Mouse (Mus musculus) midbrain, embryonic 11.5 days (tissue): ENCODE measurements around the gene Palm. TPM values are rescaled to one million over a fixed set of nuclear protein-coding genes. Genes with fewer than 3 reads are reported as not detected.

Experiments used
- ATAC-seq: fragments of 200-750 bp; cut with Nextera tagmentation; 2 replicates; pipeline ENCODE4 v1.8.0; 2017; ENCODE audit warnings: moderate TSS enrichment, moderate library complexity; ENCODE audit not compliant: low FRiP score
- DNase-seq: peaks from one replicate; pipeline ENCODE4 v3.0.0; 2015; ENCODE audit warnings: low spot score; ENCODE audit errors: missing footprints
- H3K27ac ChIP-seq: fragments of 300-500 bp; sonication (generic); 2 replicates; pipeline ENCODE4 v1.5.1; 2014; ENCODE audit warnings: low read depth, low read length
- H3K27me3 ChIP-seq: fragments of 300-500 bp; sonication (generic); 2 replicates; pipeline ENCODE4 v1.6.1; 2014; ENCODE audit warnings: mild to moderate bottlenecking, low read length, moderate library complexity, mixed read lengths; ENCODE audit not compliant: control insufficient read depth, insufficient read depth
- H3K36me3 ChIP-seq: fragments of 300-500 bp; sonication (generic); 2 replicates; pipeline ENCODE4 v1.6.1; 2014; ENCODE audit warnings: mild to moderate bottlenecking, low read length, moderate library complexity, mixed read lengths; ENCODE audit not compliant: control insufficient read depth, insufficient read depth
- H3K4me1 ChIP-seq: fragments of 300-500 bp; sonication (generic); 2 replicates; pipeline ENCODE4 v1.6.1; 2014; ENCODE audit warnings: low read length; ENCODE audit not compliant: control insufficient read depth, insufficient read depth
- H3K4me2 ChIP-seq: fragments of 300-500 bp; sonication (generic); 2 replicates; pipeline ENCODE4 v1.6.1; 2014; ENCODE audit warnings: mild to moderate bottlenecking, moderate library complexity
- H3K4me3 ChIP-seq: fragments of 300-500 bp; sonication (generic); 2 replicates; pipeline ENCODE4 v1.5.1; 2014; ENCODE audit warnings: low read depth, low read length
- H3K9ac ChIP-seq: fragments of 300-500 bp; sonication (generic); 2 replicates; pipeline ENCODE4 v1.6.1; 2014; ENCODE audit warnings: low read length
- H3K9me3 ChIP-seq: fragments of 300-500 bp; sonication (generic); 2 replicates; pipeline ENCODE4 v1.6.1; 2016; ENCODE audit warnings: low read length; ENCODE audit not compliant: control insufficient read depth
- WGBS: fragments of 180-500 bp; shearing (Covaris S2); extraction: QIAGEN DNeasy Blood & Tissue Kit; methylation state at CpG from one replicate; pipeline ENCODE4 v1.1.7; 2014; 5-methylcytosine and 5-hydroxymethylcytosine counted together
- polyA plus RNA-seq: library from polyadenylated mRNA; unstranded; fragments of >200 nt; fragmentation: Nextera tagmentation; extraction: Ambion mirVana; gene quantifications from 2 replicates; pipeline ENCODE4 v1.2.1, GENCODE M21; 2014

The Palm gene
- polyA plus RNA-seq, 1 experiment from 2014 or later, result 129 TPM

GRCm38 (mm10) chr10:79779193-79779592, 14.2 kb upstream of the Palm start:
- Histone ChIP-seq H3K27me3 (peaks cover 43% of the 10 kb centered on the region), H3K9me3 (no peaks in the 10 kb centered on the region; the same call in 1 of the 2 replicates), H3K4me1 (peaks cover 8% of the 10 kb centered on the region), H3K27ac (no peak overlapping the region), H3K36me3 (no peaks in the 10 kb centered on the region), H3K9ac (no peak overlapping the region), H3K4me3 (no peak overlapping the region), H3K4me2 (no peak overlapping the region)
- WGBS, result 8% methylated on average over 2 of the region's 2 CpGs
- DNase-seq (peak; percentile 86), ATAC-seq (no peak)

DNA sequence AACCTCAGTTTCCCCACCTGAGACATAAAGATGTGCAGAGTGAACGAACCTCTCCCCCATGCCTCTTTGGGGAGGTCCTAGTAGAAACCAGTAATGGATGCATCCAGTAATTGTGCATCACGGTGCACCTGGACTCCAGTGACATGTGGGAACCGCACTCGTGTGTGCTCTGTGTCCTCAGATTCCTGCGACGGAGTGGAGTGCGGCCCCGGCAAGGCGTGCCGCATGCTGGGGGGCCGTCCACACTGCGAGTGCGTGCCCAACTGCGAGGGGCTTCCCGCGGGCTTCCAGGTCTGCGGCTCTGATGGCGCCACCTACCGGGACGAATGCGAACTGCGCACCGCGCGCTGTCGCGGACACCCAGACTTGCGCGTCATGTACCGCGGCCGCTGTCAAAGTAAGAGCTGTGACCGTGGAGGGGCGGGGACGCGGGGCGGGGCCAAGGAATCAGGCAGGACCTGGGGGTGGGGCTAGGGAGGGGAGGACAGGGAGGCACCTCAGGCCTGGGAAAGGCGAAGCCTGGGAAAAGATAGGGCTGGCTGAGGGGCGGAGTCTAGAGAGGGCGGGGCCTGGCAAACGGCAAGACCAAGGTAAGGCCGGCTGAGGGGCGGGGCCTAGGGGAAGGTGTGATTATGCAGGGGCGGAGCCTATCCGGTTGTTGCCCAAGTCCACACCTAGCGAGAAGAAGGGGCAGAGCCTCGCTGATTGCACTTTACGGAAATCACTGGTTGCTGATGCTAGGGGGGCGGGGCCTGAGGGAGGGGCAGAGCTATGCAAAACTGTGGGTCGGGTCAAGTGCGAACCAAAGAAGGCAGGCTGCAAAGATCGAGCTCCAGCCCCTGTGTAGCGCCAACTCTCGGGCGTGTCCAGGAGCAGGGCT, 13.3 kb upstream of the Palm start:
- ATAC-seq (peak; percentile 91), DNase-seq (peak; percentile 100)
- no peaks in the 10 kb centered on the region for H3K36me3 ChIP-seq
- H3K9ac ChIP-seq, result no peak overlapping the region; the same call in 1 of the 2 replicates
- no peaks in the 10 kb centered on the region; the same call in 1 of the 2 replicates for H3K9me3 ChIP-seq
- H3K27me3 ChIP-seq, result peaks cover 43% of the 10 kb centered on the region
- H3K4me3 ChIP-seq, result peak overlapping the region; percentile 25
- peaks cover 8% of the 10 kb centered on the region for H3K4me1 ChIP-seq
- WGBS, result 2% methylated on average over 55 of the region's 55 CpGs
- H3K27ac ChIP-seq, result no peak overlapping the region
- H3K4me2 ChIP-seq, result peak overlapping the region; percentile 43

- ATAC-seq (no peak; the same call in 1 of the 2 replicates), DNase-seq (peak; percentile 95)
- Histone ChIP-seq H3K9ac (no peak overlapping the region), H3K27me3 (peaks cover 43% of the 10 kb centered on the region), H3K27ac (no peak overlapping the region), H3K4me1 (peaks cover 8% of the 10 kb centered on the region), H3K4me3 (peak overlapping the region; percentile 25), H3K9me3 (no peaks in the 10 kb centered on the region), H3K36me3 (no peaks in the 10 kb centered on the region), H3K4me2 (peak overlapping the region; percentile 43)
- under 1% methylated on average over 13 of the region's 13 CpGs for WGBS
These were observed 12.7 kb upstream of the Palm start for GRCm38 (mm10) chr10:79780664-79781015.

- Histone ChIP-seq H3K4me2 (peak overlapping the region; percentile 43), H3K4me1 (peaks cover 8% of the 10 kb centered on the region), H3K27me3 (peaks cover 43% of the 10 kb centered on the region), H3K36me3 (no peaks in the 10 kb centered on the region), H3K9me3 (no peaks in the 10 kb centered on the region), H3K9ac (no peak overlapping the region), H3K4me3 (0 out of 2 replicates have a peak overlapping the region, but pooled peaks have one; percentile 25), H3K27ac (no peak overlapping the region)
- no peak for ATAC-seq
- WGBS, result 27% methylated on average over 21 of the region's 21 CpGs
- no peak for DNase-seq
These were observed 12.2 kb upstream of the Palm start for GRCm38 (mm10) chr10:79781139-79781538.

DNA sequence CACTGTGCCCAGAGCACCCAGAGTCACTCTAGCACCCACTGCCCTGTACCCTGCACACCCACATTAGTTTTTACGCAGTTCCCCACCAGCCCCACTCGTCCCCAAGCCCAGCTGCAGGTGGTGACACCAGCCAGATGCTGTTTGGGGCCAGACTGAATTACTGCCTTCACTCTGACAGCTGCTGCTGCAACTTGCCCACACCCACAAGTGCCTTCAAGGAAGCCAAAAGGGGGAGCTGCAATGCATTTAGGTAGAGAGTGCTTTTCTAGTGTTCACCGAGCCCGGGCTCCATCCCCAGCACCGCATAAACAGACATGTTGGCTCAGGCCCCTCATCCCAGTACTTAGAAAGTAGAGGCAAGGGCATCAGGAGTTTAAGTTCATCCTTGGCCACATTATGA, 11.4 kb upstream of the Palm start:
- peaks cover 37% of the 10 kb centered on the region for H3K27me3 ChIP-seq
- DNase-seq (no peak), ATAC-seq (no peak)
- H3K9me3 ChIP-seq, result no peaks in the 10 kb centered on the region
- H3K27ac ChIP-seq, result no peak overlapping the region
- 58% methylated on average over 5 of the region's 5 CpGs for WGBS
- no peak overlapping the region for H3K4me2 ChIP-seq
- peaks cover 8% of the 10 kb centered on the region for H3K4me1 ChIP-seq
- no peak overlapping the region for H3K4me3 ChIP-seq
- H3K9ac ChIP-seq, result no peak overlapping the region
- no peaks in the 10 kb centered on the region for H3K36me3 ChIP-seq

GRCm38 (mm10) chr10:79783050-79783449, 10.3 kb upstream of the Palm start:
- Histone ChIP-seq H3K4me2 (no peak overlapping the region), H3K36me3 (no peaks in the 10 kb centered on the region), H3K27ac (no peak overlapping the region), H3K9ac (no peak overlapping the region), H3K9me3 (no peaks in the 10 kb centered on the region), H3K4me1 (peaks cover 8% of the 10 kb centered on the region), H3K27me3 (peaks cover 27% of the 10 kb centered on the region), H3K4me3 (no peak overlapping the region)
- DNase-seq (no peak), ATAC-seq (no peak)
- WGBS, result 68% methylated on average over 7 of the region's 7 CpGs

DNA sequence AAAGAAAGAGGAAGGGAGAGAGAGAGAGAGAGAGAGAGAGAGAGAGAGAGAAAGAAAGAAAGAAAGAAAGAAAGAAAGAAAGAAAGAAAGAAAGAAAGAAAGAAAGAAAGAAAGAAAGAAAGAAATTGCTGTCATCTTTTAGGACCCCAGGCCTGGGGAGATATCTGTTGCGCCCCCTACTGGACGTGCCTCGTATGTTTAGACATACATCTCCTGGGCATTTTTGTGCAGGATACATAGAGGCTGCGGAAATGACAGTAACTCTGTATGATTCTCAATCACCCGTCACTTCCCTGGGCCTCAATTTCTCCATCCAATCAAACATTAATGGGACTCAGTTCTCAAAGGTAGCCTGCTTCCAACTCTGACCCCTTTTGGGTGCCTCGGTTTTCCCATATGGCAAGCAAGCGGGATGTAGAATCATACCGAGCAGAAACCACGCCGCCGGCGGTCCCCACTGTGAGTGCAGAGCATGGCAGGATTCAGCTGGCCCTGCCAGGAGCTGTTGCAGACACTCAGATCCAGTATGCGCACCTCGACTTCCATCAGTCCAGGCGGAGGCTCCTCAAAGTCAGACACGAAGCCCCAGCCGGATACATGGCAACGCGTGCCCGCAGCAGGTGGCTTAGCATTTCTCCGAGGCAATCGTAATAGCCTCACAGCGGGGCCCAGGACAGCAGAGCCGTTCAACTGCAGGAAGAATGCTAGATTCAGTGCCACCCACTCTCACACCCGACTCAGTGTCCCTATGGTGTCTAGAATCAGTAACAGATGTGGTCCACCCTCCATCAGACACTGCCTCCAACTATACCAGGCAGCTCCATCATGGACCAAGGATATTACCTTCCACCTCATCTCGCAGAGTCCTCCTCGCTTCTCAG, 9.2 kb upstream of the Palm start:
- DNase-seq (peak; percentile 91), ATAC-seq (no peak)
- Histone ChIP-seq H3K9ac (no peak overlapping the region), H3K9me3 (no peaks in the 10 kb centered on the region), H3K36me3 (no peaks in the 10 kb centered on the region), H3K27me3 (peaks cover 16% of the 10 kb centered on the region), H3K4me1 (peaks cover 8% of the 10 kb centered on the region), H3K4me3 (no peak overlapping the region), H3K27ac (no peak overlapping the region), H3K4me2 (no peak overlapping the region)
- 48% methylated on average over 27 of the region's 27 CpGs for WGBS

DNA sequence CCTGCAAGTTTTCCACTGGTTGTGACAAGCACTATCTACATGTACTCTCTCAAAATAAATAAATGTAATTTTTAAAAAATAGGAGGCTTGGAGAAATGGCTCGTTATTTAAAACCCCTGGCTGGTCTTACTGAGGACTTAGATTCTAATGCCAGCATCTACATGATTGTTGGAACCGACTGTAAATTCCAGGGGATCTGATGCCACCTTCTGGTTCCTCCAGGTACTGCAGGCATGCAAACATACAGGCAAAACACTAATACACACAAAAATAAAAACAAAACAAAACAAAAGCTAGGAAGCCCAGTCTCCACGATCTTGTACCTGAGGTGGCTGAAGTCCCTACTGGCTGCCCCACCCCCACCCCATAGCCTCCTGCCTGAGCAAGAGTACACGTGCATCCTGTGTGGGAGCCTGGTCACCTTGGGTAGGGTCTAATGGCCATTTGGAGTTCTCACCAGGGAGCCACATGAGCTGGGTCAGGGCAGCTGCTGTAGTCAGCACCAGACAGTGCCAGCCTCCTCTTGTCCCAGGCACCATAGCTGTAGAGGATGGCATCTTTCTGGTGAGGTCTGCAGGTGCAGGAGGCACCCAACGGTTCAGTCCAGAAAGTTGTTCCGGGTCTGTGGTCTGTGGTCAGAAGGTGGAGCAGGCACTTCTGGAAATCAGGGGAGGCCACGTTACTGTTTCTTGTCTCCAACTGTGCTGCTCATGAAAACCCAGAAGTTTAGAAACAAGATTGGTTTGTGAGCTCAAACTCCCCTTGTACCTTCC, 4.8 kb upstream of the Palm start:
- H3K27ac ChIP-seq, result no peak overlapping the region
- 0 out of 2 replicates have a peak, but pooled peaks have one; percentile 26 for ATAC-seq
- no peak overlapping the region for H3K9ac ChIP-seq
- no peak overlapping the region for H3K4me3 ChIP-seq
- no peaks in the 10 kb centered on the region for H3K27me3 ChIP-seq
- WGBS, result 33% methylated on average over 7 of the region's 7 CpGs
- peaks cover 2% of the 10 kb centered on the region; the same call in 1 of the 2 replicates for H3K4me1 ChIP-seq
- H3K36me3 ChIP-seq, result no peaks in the 10 kb centered on the region
- peak; percentile 97 for DNase-seq
- no peaks in the 10 kb centered on the region for H3K9me3 ChIP-seq
- H3K4me2 ChIP-seq, result no peak overlapping the region
